Mouse (Mus musculus) embryonic facial prominence, embryonic 12.5 days (tissue): ENCODE measurements around the gene Irf6. TPM values are rescaled to one million over a fixed set of nuclear protein-coding genes. Genes with fewer than 3 reads are reported as not detected.

ENCODE experiments used
- ATAC-seq: fragments of 200-750 bp; cut with Nextera tagmentation; 2 replicates; pipeline ENCODE4 v1.8.0; 2017; ENCODE audit not compliant: insufficient number of reproducible peaks, insufficient read depth, low FRiP score, low TSS enrichment
- H3K27ac ChIP-seq: fragments of 300-500 bp; sonication (generic); 2 replicates; pipeline ENCODE4 v1.5.1; 2016; ENCODE audit warnings: mild to moderate bottlenecking
- H3K27me3 ChIP-seq: fragments of 300-500 bp; sonication (generic); 2 replicates; pipeline ENCODE4 v1.6.1; 2016; ENCODE audit warnings: mild to moderate bottlenecking, moderate library complexity
- H3K36me3 ChIP-seq: fragments of 300-500 bp; sonication (generic); 2 replicates; pipeline ENCODE4 v1.6.1; 2016; ENCODE audit warnings: mild to moderate bottlenecking
- H3K4me1 ChIP-seq: fragments of 300-500 bp; sonication (generic); 2 replicates; pipeline ENCODE4 v1.6.1; 2016
- H3K4me2 ChIP-seq: fragments of 300-500 bp; sonication (generic); replicated peaks from 2 replicates; pipeline ENCODE4 v1.6.1; 2016; ENCODE audit warnings: mild to moderate bottlenecking, moderate library complexity
- H3K4me3 ChIP-seq: fragments of 300-500 bp; sonication (generic); 2 replicates; pipeline ENCODE4 v1.5.1; 2016; ENCODE audit warnings: mild to moderate bottlenecking
- H3K9ac ChIP-seq: fragments of 300-500 bp; sonication (generic); 2 replicates; pipeline ENCODE4 v1.6.1; 2016; ENCODE audit warnings: mild to moderate bottlenecking, moderate library complexity
- H3K9me3 ChIP-seq: fragments of 300-500 bp; sonication (generic); 2 replicates; pipeline ENCODE4 v1.6.1; 2016; ENCODE audit warnings: mild to moderate bottlenecking, moderate library complexity
- WGBS: fragments of 180-500 bp; shearing (Covaris S2); methylation state at CpG from one replicate; pipeline ENCODE4 v1.1.7; 2016; 5-methylcytosine and 5-hydroxymethylcytosine counted together
- polyA plus RNA-seq: library from polyadenylated mRNA; unstranded; fragments of >200 nt; fragmentation: Nextera tagmentation; extraction: Ambion mirVana; gene quantifications from 2 replicates; pipeline ENCODE4 v1.2.1, GENCODE M21; 2016

Irf6 gene
- polyA plus RNA-seq, 1 experiment from 2014 or later = 18.3 TPM

GRCm38 (mm10) chr1:193188257-193188656 is 35.3 kb downstream of the Irf6 start:
- no peaks in the 10 kb centered on the region for H3K9me3 ChIP-seq
- 80% methylated on average over 6 of the region's 6 CpGs for WGBS
- no peaks in the 10 kb centered on the region for H3K36me3 ChIP-seq
- H3K4me1 ChIP-seq = peaks cover 26% of the 10 kb centered on the region
- H3K27me3 ChIP-seq = no peaks in the 10 kb centered on the region
- H3K4me2 ChIP-seq = no peak overlapping the region
- no peak overlapping the region for H3K4me3 ChIP-seq
- H3K9ac ChIP-seq = no peak overlapping the region
- peak overlapping the region; percentile 87 for H3K27ac ChIP-seq
- no peak for ATAC-seq

GRCm38 (mm10) chr1:193189151-193189621 is 36.3 kb downstream of the Irf6 start:
- H3K9ac ChIP-seq = no peak overlapping the region
- no peaks in the 10 kb centered on the region for H3K27me3 ChIP-seq
- no peaks in the 10 kb centered on the region for H3K9me3 ChIP-seq
- ATAC-seq = peak; percentile 92
- H3K4me3 ChIP-seq = no peak overlapping the region
- peaks cover 26% of the 10 kb centered on the region for H3K4me1 ChIP-seq
- H3K36me3 ChIP-seq = no peaks in the 10 kb centered on the region
- peak overlapping the region; percentile 87 for H3K27ac ChIP-seq
- WGBS = 12% methylated on average over 9 of the region's 9 CpGs
- H3K4me2 ChIP-seq = peak overlapping the region; percentile 16; the same call in 1 of the 2 replicates

- peak; percentile 50; the same call in 1 of the 2 replicates for ATAC-seq
- no peaks in the 10 kb centered on the region for H3K9me3 ChIP-seq
- no peaks in the 10 kb centered on the region for H3K27me3 ChIP-seq
- no peak overlapping the region for H3K9ac ChIP-seq
- no peaks in the 10 kb centered on the region for H3K36me3 ChIP-seq
- peaks cover 26% of the 10 kb centered on the region for H3K4me1 ChIP-seq
- peak overlapping the region; percentile 16; the same call in 1 of the 2 replicates for H3K4me2 ChIP-seq
- peak overlapping the region; percentile 87 for H3K27ac ChIP-seq
- WGBS = 29% methylated on average over 3 of the region's 3 CpGs
- no peak overlapping the region for H3K4me3 ChIP-seq
Observed at GRCm38 (mm10) chr1:193189771-193190170, 36.9 kb downstream of the Irf6 start.

GRCm38 (mm10) chr1:193191675-193192283 is 38.9 kb downstream of the Irf6 start:
- no peak for ATAC-seq
- H3K4me1 ChIP-seq = peaks cover 24% of the 10 kb centered on the region
- H3K9ac ChIP-seq = no peak overlapping the region
- 87% methylated on average over 7 of the region's 7 CpGs for WGBS
- no peaks in the 10 kb centered on the region for H3K9me3 ChIP-seq
- H3K27me3 ChIP-seq = no peaks in the 10 kb centered on the region
- no peak overlapping the region for H3K27ac ChIP-seq
- H3K4me2 ChIP-seq = no peak overlapping the region
- H3K4me3 ChIP-seq = no peak overlapping the region
- no peaks in the 10 kb centered on the region for H3K36me3 ChIP-seq

DNA sequence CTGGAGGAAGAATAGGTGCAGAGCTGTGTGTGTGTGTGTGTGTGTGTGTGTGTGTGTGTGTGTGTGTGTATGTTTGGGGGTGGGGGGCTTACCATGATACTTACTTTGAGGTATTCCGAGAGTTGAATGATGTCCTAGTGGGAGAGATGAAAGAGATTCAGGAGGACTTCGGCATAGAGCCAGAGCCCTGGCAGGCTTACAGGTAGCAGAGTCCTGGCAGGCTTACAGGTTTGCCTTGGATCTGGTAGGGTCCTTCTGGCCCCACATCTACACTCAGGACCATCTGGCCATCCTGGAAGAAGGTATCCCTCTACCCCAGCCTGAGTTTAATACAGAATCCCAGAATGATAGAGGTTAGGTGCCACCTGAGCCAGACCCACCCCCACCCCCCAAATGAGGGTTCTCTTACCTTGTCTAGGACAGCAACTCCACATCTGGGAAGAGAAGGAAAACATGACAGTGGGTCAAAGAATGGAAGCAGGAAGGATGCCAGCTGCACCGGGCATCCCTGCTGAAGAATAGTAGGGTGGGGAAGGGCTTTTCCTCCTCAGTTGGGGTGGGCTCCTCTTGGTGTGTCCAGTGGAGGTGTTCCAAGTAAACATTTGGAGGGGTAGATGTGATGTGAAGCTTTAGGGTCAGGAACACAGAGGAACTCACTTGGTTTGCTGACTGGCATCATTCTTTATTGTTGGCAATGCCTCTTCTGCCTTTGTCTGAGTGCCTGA is 41.7 kb downstream of the Irf6 start:
- Histone ChIP-seq H3K27ac (no peak overlapping the region), H3K36me3 (no peaks in the 10 kb centered on the region)
- WGBS = 93% methylated on average over 3 of the region's 3 CpGs

GRCm38 (mm10) chr1:193195169-193195810 is 42.4 kb downstream of the Irf6 start:
- no peaks in the 10 kb centered on the region for H3K36me3 ChIP-seq
- no peak overlapping the region for H3K9ac ChIP-seq
- H3K4me3 ChIP-seq = no peak overlapping the region
- no peak overlapping the region for H3K27ac ChIP-seq
- H3K9me3 ChIP-seq = no peaks in the 10 kb centered on the region
- WGBS = 73% methylated on average over 3 of the region's 3 CpGs
- no peak for ATAC-seq
- H3K4me2 ChIP-seq = no peak overlapping the region
- H3K4me1 ChIP-seq = peaks cover 6% of the 10 kb centered on the region
- no peaks in the 10 kb centered on the region for H3K27me3 ChIP-seq

More for the DNA sequence above, 41.7 kb downstream of the Irf6 start:
- no peak for ATAC-seq
- H3K9ac ChIP-seq = no peak overlapping the region
- no peaks in the 10 kb centered on the region for H3K27me3 ChIP-seq
- H3K4me2 ChIP-seq = no peak overlapping the region
- H3K4me1 ChIP-seq = peaks cover 13% of the 10 kb centered on the region
- no peaks in the 10 kb centered on the region for H3K9me3 ChIP-seq
- H3K4me3 ChIP-seq = no peak overlapping the region

DNA sequence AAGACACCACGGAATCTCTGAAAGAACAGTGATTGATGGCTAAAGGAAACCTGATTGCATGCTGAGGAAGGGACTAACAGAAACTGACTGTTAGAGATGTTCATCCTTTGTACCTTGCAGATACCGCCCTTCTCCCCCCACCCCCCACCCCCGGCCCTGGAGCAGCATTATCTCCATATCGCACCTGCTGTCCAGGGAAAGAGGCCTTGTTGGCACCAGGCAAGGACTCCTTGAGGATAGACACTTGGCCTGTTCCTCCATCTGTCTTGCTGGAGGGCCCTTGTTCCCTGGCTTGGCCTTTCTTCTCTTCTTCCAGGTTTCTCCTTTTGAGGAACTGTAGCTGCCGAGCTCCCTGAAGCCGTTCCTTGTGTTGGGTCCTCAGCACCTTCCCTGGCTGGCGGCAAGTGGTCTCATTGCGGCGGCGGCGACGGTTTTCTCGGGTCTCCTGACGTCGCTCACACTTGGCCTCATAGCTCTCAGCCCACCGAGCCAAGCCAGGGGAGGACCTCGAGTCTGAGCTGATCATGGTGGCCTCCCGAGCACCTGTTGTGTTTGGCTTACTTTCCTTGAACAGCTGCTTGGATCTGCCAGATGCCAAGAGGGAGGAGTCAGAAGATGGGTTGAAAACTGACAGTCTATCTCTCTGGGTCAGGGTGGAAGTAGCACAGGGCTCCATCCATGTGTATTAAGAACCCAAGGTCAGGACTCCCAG is 44.7 kb downstream of the Irf6 start:
- Histone ChIP-seq H3K4me2 (no peak overlapping the region), H3K4me1 (no peaks in the 10 kb centered on the region), H3K36me3 (no peaks in the 10 kb centered on the region), H3K4me3 (no peak overlapping the region), H3K9me3 (no peaks in the 10 kb centered on the region), H3K27me3 (no peaks in the 10 kb centered on the region), H3K9ac (no peak overlapping the region), H3K27ac (no peak overlapping the region)
- 89% methylated on average over 18 of the region's 18 CpGs for WGBS
- ATAC-seq = no peak

- no peak for ATAC-seq
- Histone ChIP-seq H3K4me3 (no peak overlapping the region), H3K27me3 (no peaks in the 10 kb centered on the region), H3K4me1 (no peaks in the 10 kb centered on the region), H3K4me2 (no peak overlapping the region), H3K27ac (no peak overlapping the region), H3K9ac (no peak overlapping the region), H3K9me3 (no peaks in the 10 kb centered on the region), H3K36me3 (no peaks in the 10 kb centered on the region)
- 79% methylated on average over 2 of the region's 2 CpGs for WGBS
Observed at GRCm38 (mm10) chr1:193198312-193198711, 45.4 kb downstream of the Irf6 start.

GRCm38 (mm10) chr1:193200640-193201382 is 47.9 kb downstream of the Irf6 start:
- no peaks in the 10 kb centered on the region for H3K9me3 ChIP-seq
- no peak overlapping the region for H3K27ac ChIP-seq
- H3K9ac ChIP-seq = no peak overlapping the region
- WGBS = 82% methylated on average over 8 of the region's 8 CpGs
- no peaks in the 10 kb centered on the region for H3K36me3 ChIP-seq
- no peak overlapping the region for H3K4me3 ChIP-seq
- ATAC-seq = no peak
- H3K4me1 ChIP-seq = no peaks in the 10 kb centered on the region
- no peaks in the 10 kb centered on the region for H3K27me3 ChIP-seq
- H3K4me2 ChIP-seq = no peak overlapping the region

GRCm38 (mm10) chr1:193201383-193201778 is 48.5 kb downstream of the Irf6 start, which contains the start of gene Traf3ip3:
Gene Traf3ip3 (minus strand): TSS chr1:193201703.
- no peaks in the 10 kb centered on the region for H3K27me3 ChIP-seq
- 49% methylated on average over 5 of the region's 5 CpGs for WGBS
- H3K9me3 ChIP-seq = no peaks in the 10 kb centered on the region
- no peak within 1 kb of the TSS for H3K4me2 ChIP-seq
- no peaks in the 10 kb centered on the region for H3K36me3 ChIP-seq
- H3K4me3 ChIP-seq = no peak within 1 kb of the TSS
- ATAC-seq = no peak
- H3K4me1 ChIP-seq = no peaks in the 10 kb centered on the region
- no peak within 1 kb of the TSS for H3K9ac ChIP-seq
- no peak within 1 kb of the TSS for H3K27ac ChIP-seq

- H3K36me3 ChIP-seq = no peaks in the 10 kb centered on the region
- 0 out of 2 replicates have a peak, but pooled peaks have one; percentile 67 for ATAC-seq
- no peak overlapping the region for H3K9ac ChIP-seq
- H3K27me3 ChIP-seq = no peaks in the 10 kb centered on the region
- no peaks in the 10 kb centered on the region for H3K4me1 ChIP-seq
- WGBS = 59% methylated on average over 2 of the region's 2 CpGs
- no peak overlapping the region for H3K4me3 ChIP-seq
- no peaks in the 10 kb centered on the region for H3K9me3 ChIP-seq
- H3K27ac ChIP-seq = no peak overlapping the region
- no peak overlapping the region for H3K4me2 ChIP-seq
Observed at GRCm38 (mm10) chr1:193203821-193204220, 50.9 kb downstream of the Irf6 start.
